Mouse (Mus musculus): ENCODE data around the gene Smco3. TPM values are rescaled to one million over a fixed set of nuclear protein-coding genes. Genes with fewer than 3 reads are reported as not detected.

Smco3 gene
- polyA plus RNA-seq, 1 experiment from 2014 or later = 2.6 TPM

DNA sequence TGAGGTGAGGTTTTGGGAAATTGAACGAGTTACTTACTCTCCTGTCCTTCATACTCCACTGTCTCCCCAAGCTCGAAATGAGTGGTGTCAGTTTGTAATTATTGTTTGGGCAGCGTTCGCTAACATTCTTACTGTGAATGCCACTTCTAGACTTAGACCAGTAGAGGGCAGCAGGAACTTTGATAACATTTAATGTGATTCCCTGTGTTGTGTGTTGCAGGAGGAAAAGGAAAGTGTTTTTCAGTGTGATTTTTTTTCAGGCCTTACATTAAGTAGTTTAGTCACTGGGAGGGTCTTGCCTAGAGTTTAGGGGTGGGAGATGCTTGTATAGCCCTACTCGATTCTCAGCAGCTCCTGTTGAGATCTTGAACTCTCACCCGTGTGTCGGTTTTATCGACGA is 25.8 kb upstream of the Smco3 start:
- Histone ChIP-seq H3K9ac (ENCODE audit: low read depth, low read length) (no peak overlapping the region), H3K27ac (ENCODE audit: low read length) (no peak overlapping the region), H3K27me3 (replicated peaks; ENCODE audit: control insufficient read depth, insufficient read depth, low read length) (no peaks in the 10 kb centered on the region), H3K36me3 (ENCODE audit: control insufficient read depth, insufficient read depth, low read length) (no peaks in the 10 kb centered on the region), H3K4me1 (ENCODE audit: control insufficient read depth, insufficient read depth, low read length) (peaks cover 15% of the 10 kb centered on the region), H3K4me3 (ENCODE audit: low read length) (no peak overlapping the region), H3K4me2 (ENCODE audit: low read depth, low read length) (no peak overlapping the region), H3K9me3 (ENCODE audit: control insufficient read depth, low read length) (no peaks in the 10 kb centered on the region)
- 47% methylated on average over 9 of the region's 9 CpGs for WGBS
- 0 out of 2 replicates have a peak, but pooled peaks have one; percentile 27 for ATAC-seq

DNA sequence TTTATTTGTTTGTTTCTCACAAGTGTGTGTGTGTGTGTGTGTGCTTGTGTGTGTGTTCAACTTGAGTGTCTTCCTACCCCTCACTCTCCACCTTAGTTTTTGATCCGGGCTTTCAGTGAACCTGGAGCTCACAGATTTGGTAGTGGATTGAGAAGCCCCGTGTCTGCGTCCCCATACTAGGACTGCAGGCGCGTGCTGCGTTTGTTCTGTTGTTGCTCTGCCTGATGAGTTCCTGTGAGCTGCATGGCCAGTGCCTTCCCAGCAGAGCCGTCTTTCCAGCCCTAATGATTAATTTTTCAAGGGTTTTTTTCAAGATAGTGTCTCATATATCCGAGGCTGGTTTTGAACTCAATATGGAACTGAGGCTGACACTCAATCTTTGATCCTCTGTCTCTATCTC is 23.2 kb upstream of the Smco3 start:
- Histone ChIP-seq H3K4me1 (ENCODE audit: control insufficient read depth, insufficient read depth, low read length) (peaks cover 17% of the 10 kb centered on the region), H3K9me3 (ENCODE audit: control insufficient read depth, low read length) (no peaks in the 10 kb centered on the region), H3K36me3 (ENCODE audit: control insufficient read depth, insufficient read depth, low read length) (no peaks in the 10 kb centered on the region), H3K4me3 (ENCODE audit: low read length) (no peak overlapping the region), H3K27ac (ENCODE audit: low read length) (peak overlapping the region; percentile 43; the same call in 1 of the 2 replicates), H3K9ac (ENCODE audit: low read depth, low read length) (no peak overlapping the region), H3K27me3 (replicated peaks; ENCODE audit: control insufficient read depth, insufficient read depth, low read length) (no peaks in the 10 kb centered on the region), H3K4me2 (ENCODE audit: low read depth, low read length) (no peak overlapping the region)
- no peak for ATAC-seq
- WGBS = 46% methylated on average over 8 of the region's 8 CpGs

GRCm38 (mm10) chr6:136857873-136858260 is 22.6 kb upstream of the Smco3 start:
- H3K27me3 ChIP-seq (replicated peaks; ENCODE audit: control insufficient read depth, insufficient read depth, low read length) = no peaks in the 10 kb centered on the region
- peaks cover 17% of the 10 kb centered on the region for H3K4me1 ChIP-seq (ENCODE audit: control insufficient read depth, insufficient read depth, low read length)
- H3K4me3 ChIP-seq (ENCODE audit: low read length) = 0 out of 2 replicates have a peak overlapping the region, but pooled peaks have one; percentile 4
- peak overlapping the region; percentile 55; the same call in 1 of the 2 replicates for H3K9ac ChIP-seq (ENCODE audit: low read depth, low read length)
- H3K27ac ChIP-seq (ENCODE audit: low read length) = peak overlapping the region; percentile 74
- peak overlapping the region; percentile 15 for H3K4me2 ChIP-seq (ENCODE audit: low read depth, low read length)
- WGBS = 18% methylated on average over 11 of the region's 11 CpGs
- ATAC-seq = peak; percentile 64
- no peaks in the 10 kb centered on the region for H3K9me3 ChIP-seq (ENCODE audit: control insufficient read depth, low read length)
- H3K36me3 ChIP-seq (ENCODE audit: control insufficient read depth, insufficient read depth, low read length) = no peaks in the 10 kb centered on the region

GRCm38 (mm10) chr6:136857186-136857872 is 22.1 kb upstream of the Smco3 start, which contains the start of gene Art4:
TSS of gene Art4 (minus strand) at chr6:136857733.
- H3K27me3 ChIP-seq (replicated peaks; ENCODE audit: control insufficient read depth, insufficient read depth, low read length) = no peaks in the 10 kb centered on the region
- peak within 1 kb of the TSS; percentile 4; the same call in 1 of the 2 replicates for H3K4me3 ChIP-seq (ENCODE audit: low read length)
- 49% methylated on average over 18 of the region's 18 CpGs for WGBS
- H3K4me1 ChIP-seq (ENCODE audit: control insufficient read depth, insufficient read depth, low read length) = peaks cover 21% of the 10 kb centered on the region
- H3K9ac ChIP-seq (ENCODE audit: low read depth, low read length) = peak within 1 kb of the TSS; percentile 55; the same call in 1 of the 2 replicates
- H3K36me3 ChIP-seq (ENCODE audit: control insufficient read depth, insufficient read depth, low read length) = no peaks in the 10 kb centered on the region
- peak within 1 kb of the TSS; percentile 74 for H3K27ac ChIP-seq (ENCODE audit: low read length)
- ATAC-seq = peak; percentile 86
- H3K4me2 ChIP-seq (ENCODE audit: low read depth, low read length) = peak within 1 kb of the TSS; percentile 15
- H3K9me3 ChIP-seq (ENCODE audit: control insufficient read depth, low read length) = no peaks in the 10 kb centered on the region

- Histone ChIP-seq H3K27me3 (replicated peaks; ENCODE audit: control insufficient read depth, insufficient read depth, low read length) (no peaks in the 10 kb centered on the region), H3K27ac (ENCODE audit: low read length) (peak overlapping the region; percentile 50), H3K9ac (ENCODE audit: low read depth, low read length) (peak overlapping the region; percentile 53), H3K9me3 (ENCODE audit: control insufficient read depth, low read length) (no peaks in the 10 kb centered on the region), H3K4me3 (ENCODE audit: low read length) (peak overlapping the region; percentile 13; the same call in 1 of the 2 replicates), H3K4me2 (ENCODE audit: low read depth, low read length) (peak overlapping the region; percentile 14), H3K36me3 (ENCODE audit: control insufficient read depth, insufficient read depth, low read length) (no peaks in the 10 kb centered on the region), H3K4me1 (ENCODE audit: control insufficient read depth, insufficient read depth, low read length) (peaks cover 21% of the 10 kb centered on the region)
- peak; percentile 41; the same call in 1 of the 2 replicates for ATAC-seq
- 42% methylated on average over 14 of the region's 14 CpGs for WGBS
Measured at GRCm38 (mm10) chr6:136856071-136856636, 20.9 kb upstream of the Smco3 start.

GRCm38 (mm10) chr6:136855183-136855582 is 19.9 kb upstream of the Smco3 start:
- H3K9me3 ChIP-seq (ENCODE audit: control insufficient read depth, low read length) = no peaks in the 10 kb centered on the region
- no peaks in the 10 kb centered on the region for H3K27me3 ChIP-seq (replicated peaks; ENCODE audit: control insufficient read depth, insufficient read depth, low read length)
- H3K4me2 ChIP-seq (ENCODE audit: low read depth, low read length) = no peak overlapping the region
- no peak for ATAC-seq
- H3K36me3 ChIP-seq (ENCODE audit: control insufficient read depth, insufficient read depth, low read length) = no peaks in the 10 kb centered on the region
- no peak overlapping the region for H3K9ac ChIP-seq (ENCODE audit: low read depth, low read length)
- H3K4me3 ChIP-seq (ENCODE audit: low read length) = no peak overlapping the region
- H3K27ac ChIP-seq (ENCODE audit: low read length) = no peak overlapping the region
- H3K4me1 ChIP-seq (ENCODE audit: control insufficient read depth, insufficient read depth, low read length) = peaks cover 21% of the 10 kb centered on the region
- 71% methylated on average over 2 of the region's 2 CpGs for WGBS

DNA sequence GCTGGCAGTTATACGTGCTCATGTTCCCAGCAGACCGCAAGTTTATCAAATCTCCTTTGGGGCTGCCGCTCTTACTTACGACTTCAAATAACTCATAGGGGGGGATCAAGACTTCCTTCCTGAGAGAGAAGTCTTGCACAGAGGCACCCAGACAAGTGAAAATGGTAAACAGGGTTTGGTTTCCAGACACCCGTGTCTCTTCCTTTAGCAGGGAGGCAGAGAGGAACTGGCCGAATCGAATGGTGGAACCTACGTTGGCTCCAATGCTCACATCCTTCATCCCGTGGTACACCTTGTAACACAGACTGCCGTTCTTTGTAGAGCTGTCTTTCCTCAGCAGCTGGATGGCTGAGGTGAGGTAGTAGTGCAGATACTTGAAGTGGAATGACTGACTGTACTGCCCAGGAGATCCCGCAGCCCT is 19.1 kb upstream of the Smco3 start:
- Histone ChIP-seq H3K4me3 (ENCODE audit: low read length) (no peak overlapping the region), H3K27ac (ENCODE audit: low read length) (no peak overlapping the region), H3K4me1 (ENCODE audit: control insufficient read depth, insufficient read depth, low read length) (peaks cover 21% of the 10 kb centered on the region), H3K36me3 (ENCODE audit: control insufficient read depth, insufficient read depth, low read length) (no peaks in the 10 kb centered on the region), H3K9me3 (ENCODE audit: control insufficient read depth, low read length) (no peaks in the 10 kb centered on the region), H3K4me2 (ENCODE audit: low read depth, low read length) (no peak overlapping the region), H3K27me3 (replicated peaks; ENCODE audit: control insufficient read depth, insufficient read depth, low read length) (no peaks in the 10 kb centered on the region), H3K9ac (ENCODE audit: low read depth, low read length) (no peak overlapping the region)
- no peak for ATAC-seq
- WGBS = 82% methylated on average over 11 of the region's 11 CpGs

DNA sequence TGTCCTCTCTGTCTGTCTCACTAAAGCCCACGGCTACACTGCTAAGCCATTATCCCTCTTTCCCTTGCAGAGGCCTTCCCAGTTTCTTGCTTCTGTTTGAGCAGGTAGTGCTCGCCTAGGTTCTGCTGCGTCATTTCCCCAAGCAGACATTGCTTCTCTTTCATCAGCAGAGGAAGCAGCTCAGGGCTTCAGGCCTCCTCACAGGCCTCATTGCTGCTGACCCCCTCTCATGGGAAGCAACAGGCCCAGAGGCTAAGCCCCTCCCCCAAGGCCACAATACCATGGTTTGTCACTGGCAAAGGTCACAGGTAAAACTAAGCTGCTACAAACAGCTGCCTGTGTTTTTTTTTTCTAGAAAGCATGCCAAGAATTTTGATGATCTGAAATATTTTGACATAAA is 17.5 kb upstream of the Smco3 start:
- no peak overlapping the region for H3K27ac ChIP-seq (ENCODE audit: low read length)
- no peak for ATAC-seq

DNA sequence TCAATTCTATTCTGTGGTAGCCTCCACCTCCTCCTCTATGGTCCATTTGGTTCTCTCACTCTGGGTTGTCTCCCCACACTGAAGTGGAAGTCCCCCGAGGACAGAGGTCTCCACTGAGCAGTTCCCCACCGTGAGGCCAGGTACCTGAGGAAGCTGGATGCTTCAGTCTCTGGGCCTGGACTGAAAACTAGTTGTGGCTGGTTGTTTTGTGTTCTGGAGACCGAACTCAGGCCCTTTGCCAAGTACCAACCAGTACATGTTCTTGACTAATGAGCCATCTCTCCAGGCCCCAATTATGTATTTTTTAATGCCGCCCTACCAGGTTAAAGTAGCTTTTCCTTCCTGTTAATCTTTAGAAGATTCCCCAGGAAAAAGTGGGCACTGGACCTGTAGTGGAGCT is 17.1 kb upstream of the Smco3 start:
- Histone ChIP-seq H3K4me3 (ENCODE audit: low read length) (no peak overlapping the region), H3K4me1 (ENCODE audit: control insufficient read depth, insufficient read depth, low read length) (peaks cover 14% of the 10 kb centered on the region), H3K4me2 (ENCODE audit: low read depth, low read length) (no peak overlapping the region), H3K27ac (ENCODE audit: low read length) (no peak overlapping the region), H3K9me3 (ENCODE audit: control insufficient read depth, low read length) (no peaks in the 10 kb centered on the region), H3K27me3 (replicated peaks; ENCODE audit: control insufficient read depth, insufficient read depth, low read length) (no peaks in the 10 kb centered on the region), H3K36me3 (ENCODE audit: control insufficient read depth, insufficient read depth, low read length) (no peaks in the 10 kb centered on the region), H3K9ac (ENCODE audit: low read depth, low read length) (no peak overlapping the region)
- 81% methylated on average over 4 of the region's 4 CpGs for WGBS
- no peak for ATAC-seq

More for the DNA sequence above, 17.5 kb upstream of the Smco3 start:
- Histone ChIP-seq H3K4me2 (ENCODE audit: low read depth, low read length) (no peak overlapping the region), H3K36me3 (ENCODE audit: control insufficient read depth, insufficient read depth, low read length) (no peaks in the 10 kb centered on the region), H3K9ac (ENCODE audit: low read depth, low read length) (no peak overlapping the region), H3K27me3 (replicated peaks; ENCODE audit: control insufficient read depth, insufficient read depth, low read length) (no peaks in the 10 kb centered on the region), H3K9me3 (ENCODE audit: control insufficient read depth, low read length) (no peaks in the 10 kb centered on the region), H3K4me3 (ENCODE audit: low read length) (no peak overlapping the region), H3K4me1 (ENCODE audit: control insufficient read depth, insufficient read depth, low read length) (peaks cover 18% of the 10 kb centered on the region)
- WGBS = 52% methylated on average over 3 of the region's 3 CpGs
